Mouse (Mus musculus): ENCODE data around the gene Rnf43.

The Rnf43 gene

GRCm38 (mm10) chr11:87677756-87678155 is 15.2 kb downstream of the Rnf43 start:
- no peak for DNase-seq (ENCODE audit: low spot score in 2 of 2)

GRCm38 (mm10) chr11:87678545-87678944 is 16.0 kb downstream of the Rnf43 start:
- no peak for DNase-seq (ENCODE audit: low spot score in 2 of 2)

DNA sequence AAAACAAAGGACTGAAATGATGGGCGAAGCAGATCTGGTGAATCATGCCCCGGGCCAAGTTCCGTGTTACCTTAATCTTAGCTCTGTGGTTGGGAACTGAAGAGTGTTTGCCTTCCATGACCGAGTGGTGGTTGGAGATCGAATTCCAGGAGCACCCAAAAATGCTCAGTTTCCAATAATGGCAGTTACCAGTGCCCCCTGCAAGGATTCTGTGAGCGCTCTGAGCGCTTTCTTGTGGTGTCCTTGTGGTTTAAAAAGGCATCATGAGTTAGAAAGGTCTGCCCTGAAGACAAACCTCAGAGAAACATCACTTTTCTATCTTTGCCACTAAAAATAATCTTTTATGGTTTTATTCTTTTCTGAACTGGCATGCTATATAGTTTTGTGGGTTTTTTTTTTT is 16.5 kb downstream of the Rnf43 start:
- no peak for DNase-seq (ENCODE audit: low spot score in 2 of 2)

DNA sequence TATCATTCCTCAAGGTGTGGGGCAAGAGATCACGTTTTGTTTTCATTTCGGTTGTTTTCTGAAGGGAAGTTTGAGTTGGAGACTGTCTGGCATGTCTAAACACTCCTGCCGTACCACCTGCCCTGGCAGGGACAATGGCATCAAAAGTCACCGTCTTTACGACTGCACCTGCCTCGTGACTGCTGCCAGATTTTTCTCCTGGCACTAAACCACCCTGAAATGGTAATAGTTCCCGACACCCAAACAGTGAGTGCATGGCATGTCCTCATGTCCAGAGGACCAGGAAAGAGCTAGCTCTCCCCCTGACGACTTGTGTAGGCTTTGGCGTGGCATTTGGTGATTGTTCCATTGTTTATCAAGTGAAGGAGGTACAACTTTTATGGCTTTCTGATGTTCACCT is 18.3 kb downstream of the Rnf43 start:
- no peak for DNase-seq (ENCODE audit: low spot score in 2 of 2)

- DNase-seq (ENCODE audit: low spot score in 2 of 2): no peak
Observed at GRCm38 (mm10) chr11:87682096-87682495, 19.6 kb downstream of the Rnf43 start.

- no peak for DNase-seq (ENCODE audit: low spot score in 2 of 2)
Observed at GRCm38 (mm10) chr11:87682838-87683571, 20.5 kb downstream of the Rnf43 start.

DNA sequence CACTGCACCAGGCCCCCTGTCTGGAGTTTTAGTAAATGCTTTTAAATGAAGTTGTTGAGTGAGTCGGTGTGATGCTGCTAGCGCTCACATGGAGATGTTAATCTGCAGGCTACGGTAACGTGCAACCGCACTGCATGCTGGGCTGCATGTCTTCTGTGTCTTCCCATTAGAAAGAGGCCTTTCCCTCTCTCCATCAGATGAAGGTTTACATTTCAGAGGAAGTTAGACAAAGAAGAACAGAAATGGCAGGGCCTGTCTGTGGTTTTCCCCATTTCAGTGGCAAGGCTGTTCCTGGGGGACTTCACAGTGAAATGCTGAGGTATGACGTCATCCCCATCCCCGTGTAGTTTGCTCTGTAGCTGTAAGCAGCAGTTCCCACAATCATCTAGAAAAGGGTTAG is 23.9 kb downstream of the Rnf43 start:
- no peak for DNase-seq (ENCODE audit: low spot score in 2 of 2)

- DNase-seq (ENCODE audit: low spot score in 2 of 2): no peak
Observed at GRCm38 (mm10) chr11:87687246-87688225, 25.0 kb downstream of the Rnf43 start.

DNA sequence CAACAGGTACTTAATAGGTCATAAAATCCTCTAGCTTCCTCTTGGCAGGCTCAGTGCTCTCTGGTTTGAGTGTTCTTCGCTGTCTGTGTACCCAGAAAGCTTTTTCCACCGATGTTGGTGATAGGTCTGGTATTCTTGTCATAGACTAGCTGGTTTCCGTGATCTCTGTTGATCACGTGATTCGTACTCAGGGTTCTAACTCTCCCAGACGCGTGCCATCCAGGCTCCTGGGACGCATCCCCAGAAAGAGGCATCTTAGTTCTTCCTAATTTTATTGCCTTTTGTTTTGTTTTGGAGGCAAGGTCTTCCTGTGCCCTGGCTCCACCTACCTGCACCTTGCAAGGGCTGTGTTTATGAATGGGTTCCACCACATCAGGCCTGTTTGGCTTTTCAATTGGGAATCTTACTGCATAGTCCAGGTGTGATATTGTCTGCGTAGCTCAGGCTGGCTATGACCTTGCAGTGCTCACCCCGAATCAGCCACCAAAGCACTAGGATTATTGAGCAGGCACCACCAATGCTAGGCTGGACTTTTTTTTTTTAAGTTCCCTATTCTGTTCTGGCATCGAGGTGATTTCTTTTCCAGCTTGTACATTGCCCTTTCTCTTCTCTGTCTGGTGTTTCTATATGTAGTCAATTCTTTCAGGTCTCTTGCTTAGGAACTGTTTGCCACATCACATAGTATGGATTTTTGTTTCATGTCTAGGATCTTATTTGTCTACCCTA is 26.1 kb downstream of the Rnf43 start:
- DNase-seq (ENCODE audit: low spot score in 2 of 2): no peak

DNA sequence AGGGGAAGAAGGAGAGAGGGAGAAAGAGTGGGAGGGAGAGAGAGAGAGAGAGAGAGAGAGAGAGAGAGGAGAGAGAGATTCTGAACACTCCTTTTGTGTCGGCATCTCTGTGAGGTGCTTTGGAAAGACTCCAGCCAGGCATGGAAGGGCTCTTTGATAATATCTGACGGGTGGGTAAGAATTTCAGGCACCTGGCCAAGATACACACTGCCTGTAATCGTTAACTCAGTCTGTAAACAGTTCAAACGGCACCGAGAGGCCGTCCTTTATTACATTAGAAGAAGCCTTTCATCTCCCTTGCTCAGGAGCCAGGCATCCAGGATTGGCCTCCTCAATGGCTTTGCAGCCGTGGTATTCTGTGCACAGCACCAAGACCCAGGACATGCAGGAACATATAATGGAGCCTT is 26.9 kb downstream of the Rnf43 start:
- peak in 1 of 2 experiments; percentile 34 for DNase-seq (ENCODE audit: low spot score in 2 of 2)

DNA sequence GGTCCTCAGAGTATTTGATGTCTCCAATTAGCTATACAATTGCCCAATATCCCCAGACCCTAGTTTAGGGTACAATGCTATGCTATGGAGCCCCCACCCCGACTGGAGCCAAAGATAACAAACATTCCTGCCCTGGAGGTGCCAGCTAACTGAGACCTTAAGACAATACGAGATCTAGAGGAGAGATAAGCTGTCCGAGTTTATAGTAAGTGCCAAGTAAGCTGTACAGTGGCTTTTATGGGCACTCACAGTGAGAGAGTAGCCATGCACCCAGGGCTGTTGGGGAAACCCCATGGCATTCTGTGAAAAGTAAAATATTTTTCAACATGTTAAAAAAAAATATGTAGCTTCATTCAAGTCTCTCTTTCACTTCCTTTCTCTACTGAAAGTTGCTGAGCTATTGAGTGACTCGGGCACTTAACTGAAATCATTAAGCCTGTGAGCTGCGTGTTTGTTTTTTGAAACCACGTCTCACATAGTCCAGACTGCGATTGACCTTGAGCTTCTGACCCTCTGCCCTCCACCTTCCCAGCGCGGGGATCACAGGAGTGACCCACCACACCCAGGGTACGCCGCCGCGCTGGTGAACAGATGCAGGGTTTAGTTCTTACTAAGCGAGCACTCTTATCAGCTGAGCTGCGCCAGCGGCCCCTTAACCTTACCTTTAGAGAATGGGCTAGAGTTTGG is 27.7 kb downstream of the Rnf43 start:
- DNase-seq (ENCODE audit: low spot score in 2 of 2): no peak

DNA sequence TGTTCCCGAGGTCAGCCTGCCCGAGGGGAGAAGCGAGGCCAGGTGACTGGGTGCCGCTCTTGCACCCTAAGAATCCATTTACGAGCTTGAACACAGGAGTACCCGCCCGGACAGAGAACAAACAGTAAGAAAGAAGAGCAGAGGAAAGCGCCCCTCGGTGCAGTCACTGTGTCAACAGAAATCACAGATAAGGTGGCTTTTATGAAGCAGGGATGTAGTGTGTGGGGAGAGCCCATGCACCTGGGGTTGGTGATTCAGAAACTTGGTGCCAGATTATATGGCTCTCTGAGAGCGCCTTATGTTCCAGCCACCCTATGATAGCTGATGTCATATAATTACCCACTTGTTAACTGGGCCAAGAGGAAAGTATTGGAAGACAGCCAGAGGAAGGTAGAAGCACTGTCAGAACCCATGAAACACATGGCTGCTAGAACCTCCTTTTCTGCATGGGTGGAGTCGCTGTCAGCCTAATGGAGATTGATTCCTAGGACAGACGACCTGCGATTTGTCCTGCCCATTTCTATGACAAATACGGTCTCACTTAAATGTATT is 34.7 kb downstream of the Rnf43 start:
- no peak for DNase-seq (ENCODE audit: low spot score in 2 of 2)

DNA sequence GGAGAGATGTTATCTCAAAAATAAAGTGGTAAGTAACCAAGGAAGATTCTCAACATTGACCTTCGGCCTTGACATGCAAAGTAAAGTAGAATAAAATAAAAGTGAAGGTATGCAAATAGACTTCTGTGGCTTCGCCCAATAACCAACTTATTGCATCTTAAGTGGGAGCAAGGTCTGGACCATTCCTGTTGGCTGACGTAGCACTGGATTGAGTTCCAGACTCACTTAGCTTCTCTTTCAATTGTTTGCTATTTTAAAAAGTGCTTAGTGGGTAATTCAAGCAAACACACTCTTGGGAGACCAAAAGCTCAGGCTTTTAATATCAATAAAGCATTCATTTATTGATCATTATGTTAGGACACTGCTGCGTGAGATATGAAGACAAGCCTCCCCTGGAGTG is 35.6 kb downstream of the Rnf43 start:
- DNase-seq (ENCODE audit: low spot score in 2 of 2): no peak

DNA sequence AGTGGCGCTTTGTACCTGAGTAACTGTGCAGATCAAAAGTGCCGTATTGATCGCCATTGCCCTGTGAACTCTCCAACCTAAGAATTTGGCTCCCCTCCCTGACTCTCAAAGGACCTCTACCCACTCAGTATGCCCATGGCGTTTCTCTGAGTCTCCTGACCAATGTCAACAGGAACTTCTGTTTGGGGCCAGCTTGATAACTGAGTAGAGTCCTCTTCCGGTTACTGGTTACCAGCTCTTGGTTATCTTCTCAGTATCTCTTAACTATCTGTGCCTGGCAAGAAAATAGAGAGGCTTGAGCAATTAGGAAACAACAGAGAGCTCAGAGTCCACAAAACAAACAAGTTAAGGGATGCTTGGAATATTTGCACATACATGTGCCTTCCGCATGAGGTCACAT is 38.6 kb downstream of the Rnf43 start:
- DNase-seq (ENCODE audit: low spot score in 2 of 2): no peak

DNA sequence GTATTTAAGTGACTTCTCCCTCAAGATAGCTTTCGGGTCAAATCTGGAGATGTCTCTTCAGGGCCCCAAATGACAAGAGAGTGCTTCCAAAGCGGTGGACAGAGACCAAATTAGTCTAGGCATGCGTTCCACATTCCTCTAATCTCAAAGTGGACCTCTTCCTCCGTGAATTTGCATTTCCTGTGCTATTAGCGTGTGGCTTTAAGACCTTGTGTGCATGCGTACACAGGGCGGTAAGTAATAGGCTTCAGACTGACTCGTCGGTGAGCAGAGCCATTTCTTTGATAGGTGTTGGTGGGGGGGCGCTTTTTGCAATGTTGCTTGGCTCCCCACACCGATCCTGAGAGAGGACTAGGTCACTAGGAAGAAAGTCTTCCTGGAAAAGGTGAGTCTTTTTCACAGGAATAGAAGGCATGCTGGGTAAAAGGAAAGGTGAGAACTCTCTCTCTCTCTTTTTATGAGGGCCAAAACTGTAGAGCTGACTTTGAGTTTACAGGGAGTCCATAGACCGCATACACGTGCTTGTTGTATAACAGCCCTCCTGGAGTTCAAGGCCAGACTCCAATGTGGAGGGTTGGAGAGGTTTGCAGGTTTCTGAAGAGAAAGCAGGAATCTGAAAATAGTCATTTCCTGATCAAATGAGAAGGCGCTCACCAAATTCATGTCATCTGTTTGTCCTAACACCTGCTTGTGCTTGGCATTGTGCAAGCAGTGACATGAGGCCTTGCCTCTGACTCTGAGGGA is 39.5 kb downstream of the Rnf43 start:
- no peak for DNase-seq (ENCODE audit: low spot score in 2 of 2)

DNA sequence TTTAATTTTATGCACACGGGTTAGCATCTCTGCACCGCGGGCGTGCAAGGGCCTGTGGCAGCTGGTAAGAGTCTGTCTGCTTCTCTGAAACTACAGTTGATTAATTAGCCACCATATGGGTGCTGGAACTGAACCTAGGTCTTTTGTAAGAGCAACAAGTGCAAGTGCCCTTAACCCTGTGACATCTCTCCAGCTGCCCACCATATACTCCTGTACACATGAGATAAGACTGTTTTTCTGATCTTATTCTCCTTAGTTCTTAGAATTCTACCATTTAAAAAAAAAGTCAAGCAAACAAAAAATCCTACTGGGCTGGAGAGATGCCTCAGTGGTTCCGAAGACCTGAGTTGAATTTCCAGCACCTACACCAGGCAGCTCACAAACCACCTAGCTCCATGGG is 41.1 kb downstream of the Rnf43 start:
- DNase-seq (ENCODE audit: low spot score in 2 of 2): no peak

GRCm38 (mm10) chr11:87704289-87704688 is 41.8 kb downstream of the Rnf43 start:
- no peak for DNase-seq (ENCODE audit: low spot score in 2 of 2)

- no peak for DNase-seq (ENCODE audit: low spot score in 2 of 2)
Observed at GRCm38 (mm10) chr11:87707570-87707969, 45.0 kb downstream of the Rnf43 start.

DNA sequence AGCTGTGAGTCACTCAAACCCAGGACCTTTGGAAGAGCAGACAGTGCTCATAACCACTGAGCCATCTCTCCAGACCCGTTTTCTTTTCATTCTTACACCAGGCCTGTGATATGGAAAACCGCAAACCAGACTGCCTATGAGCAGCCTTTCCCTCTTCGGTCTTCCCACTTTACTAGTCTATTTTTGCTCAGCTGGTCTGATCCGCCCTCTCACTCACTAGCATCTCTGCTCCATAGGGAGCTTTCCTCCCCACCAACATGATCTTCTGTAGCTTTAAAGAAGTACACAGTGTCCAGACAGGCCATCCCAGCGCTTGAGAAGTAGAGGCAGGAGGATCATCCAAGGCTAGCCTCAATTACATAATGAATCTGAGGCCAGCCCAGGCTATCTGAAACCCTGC is 46.5 kb downstream of the Rnf43 start:
- DNase-seq (ENCODE audit: low spot score in 2 of 2): no peak

DNA sequence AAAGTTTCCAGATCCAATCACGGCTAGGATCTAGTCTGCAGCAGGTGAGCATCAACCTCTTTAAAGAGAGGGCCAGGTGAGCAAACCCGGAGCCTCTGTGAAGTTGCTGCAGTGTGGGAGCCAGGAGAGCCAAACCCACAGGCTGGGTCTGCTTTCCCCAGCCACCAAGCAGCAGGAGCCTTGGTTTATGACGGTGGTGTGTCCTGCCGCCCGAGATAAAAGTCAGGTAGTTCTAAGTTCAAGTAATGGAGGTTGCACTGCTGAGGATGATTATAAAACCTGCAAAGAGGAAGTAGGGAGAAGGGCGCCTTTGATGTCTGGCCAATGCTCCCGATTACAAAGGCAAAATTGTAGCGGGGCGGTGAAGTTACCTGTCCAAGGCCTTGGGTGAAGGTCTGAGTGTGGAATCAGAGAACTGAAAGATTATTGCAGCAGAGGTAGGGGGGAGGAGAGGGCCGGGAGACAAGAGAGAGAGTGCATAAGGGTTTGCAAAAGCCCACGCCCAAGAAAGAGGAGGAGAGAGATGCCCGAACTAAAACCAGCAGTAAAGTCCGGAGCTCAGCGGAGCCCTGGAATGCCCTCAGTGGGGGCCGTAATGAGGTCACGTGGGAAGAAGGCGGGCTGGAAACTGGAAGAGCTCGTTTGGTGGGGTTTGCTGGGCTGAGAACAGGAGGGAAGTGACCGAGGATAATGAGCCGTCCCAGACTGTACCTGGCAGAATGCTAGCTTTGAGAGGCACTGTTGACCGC is 47.2 kb downstream of the Rnf43 start:
- DNase-seq (ENCODE audit: low spot score in 2 of 2): peak; percentile 64 to 82

Data from urinary bladder, postnatal 4 days (tissue).